Mouse (Mus musculus) ES-Bruce4 (cell line): Measurements from ENCODE around the gene Ddx5.

Source experiments
- CTCF ChIP-seq: IDR thresholded peaks from one replicate; pipeline ENCODE4 v1.8.1; 2011; ENCODE audit warnings: low read depth, low read length
- EP300 ChIP-seq: IDR thresholded peaks from 2 replicates; pipeline ENCODE4 v1.6.1; 2011; ENCODE audit warnings: low read depth, low read length; ENCODE audit not compliant: insufficient read depth
- POLR2A ChIP-seq: IDR thresholded peaks from one replicate; pipeline ENCODE4 v1.8.1; 2011; ENCODE audit warnings: low read length; ENCODE audit not compliant: insufficient read depth

GRCm38 (mm10) chr11:106788775-106789459, at the start of gene Ddx5, which contains the start of gene Cep95:
- TF ChIP-seq POLR2A (peak; percentile 60), CTCF (no peak), EP300 (peak; percentile 49; the same call in 1 of the 2 replicates)
